Mouse (Mus musculus): ENCODE results near the gene Apol8. TPM values are rescaled to one million over a fixed set of nuclear protein-coding genes. Genes with fewer than 3 reads are reported as not detected.

The Apol8 gene
- polyA plus RNA-seq (2016; fragmentation: Nextera tagmentation; extraction: Ambion mirVana), result 0.14 and 0.32 TPM in 2 replicates

DNA sequence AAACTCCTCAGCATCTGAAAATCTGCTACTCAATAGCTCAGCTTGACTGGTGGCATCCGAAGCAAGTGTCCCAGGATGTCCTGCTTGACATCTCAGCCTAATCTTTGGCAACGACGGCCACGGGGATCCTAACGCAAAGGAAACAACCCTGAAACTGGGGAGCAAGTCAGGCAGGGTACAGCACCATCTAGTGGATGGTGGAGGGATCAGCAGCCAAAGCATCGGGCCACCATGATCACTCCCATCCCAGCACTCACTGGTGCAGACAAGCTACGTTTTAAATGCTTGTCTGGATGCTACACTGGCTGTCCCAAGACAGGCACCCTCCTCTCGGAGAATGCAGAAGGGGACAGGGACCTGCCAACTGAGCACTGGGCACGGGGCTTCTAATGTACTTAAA is at the start of gene Apol8:
TSS of gene Apol8 (minus strand) at position 156 of the 400 bp plus-strand sequence.
- DNase-seq (ENCODE audit: low spot score), result peak; percentile 70
- no peak within 1 kb of the TSS for H3K4me3 ChIP-seq
- no peaks in the 10 kb centered on the region for H3K9me3 ChIP-seq
- H3K27me3 ChIP-seq (replicated peaks; ENCODE audit: low read depth, poor library complexity, severe bottlenecking), result no peaks in the 10 kb centered on the region
- 7% methylated on average over 9 of the region's 9 CpGs for WGBS
- peaks cover 29% of the 10 kb centered on the region for H3K36me3 ChIP-seq (replicated peaks)
- 0 out of 2 replicates have a peak, but pooled peaks cover 6% of the 10 kb centered on the region for H3K4me1 ChIP-seq
- H3K27ac ChIP-seq (replicated peaks), result no peak within 1 kb of the TSS

DNA sequence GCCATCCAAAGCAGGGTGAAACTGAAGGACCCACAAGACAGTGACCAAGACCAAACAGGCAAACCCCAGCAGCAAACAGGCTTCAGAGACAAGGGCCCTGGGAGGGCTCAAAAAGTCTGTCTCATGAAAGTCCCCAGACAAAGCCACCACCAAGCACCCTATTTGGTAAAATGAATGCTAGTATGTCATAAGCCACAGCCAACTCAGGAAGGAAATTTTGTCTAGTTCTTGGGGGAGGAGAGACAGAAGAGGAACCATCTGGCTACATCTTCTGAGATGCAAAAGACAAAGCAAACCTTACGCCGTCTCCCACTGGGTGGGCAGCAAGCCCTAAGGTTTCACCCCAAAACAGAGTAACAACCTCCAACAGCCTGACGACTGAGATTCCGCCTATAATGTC is 48.9 kb upstream of the Apol8 start:
- H3K36me3 ChIP-seq (replicated peaks), result peaks cover 99% of the 10 kb centered on the region
- H3K4me1 ChIP-seq, result peaks cover 46% of the 10 kb centered on the region
- 89% methylated on average over 4 of the region's 4 CpGs for WGBS
- H3K4me3 ChIP-seq, result no peak overlapping the region
- H3K27ac ChIP-seq (replicated peaks), result no peak overlapping the region
- no peaks in the 10 kb centered on the region for H3K27me3 ChIP-seq (replicated peaks; ENCODE audit: low read depth, poor library complexity, severe bottlenecking)
- H3K9me3 ChIP-seq, result no peaks in the 10 kb centered on the region
- no peak for DNase-seq (ENCODE audit: low spot score)

GRCm38 (mm10) chr15:77804949-77805348 is 48.1 kb upstream of the Apol8 start:
- Histone ChIP-seq H3K27ac (replicated peaks) (peak overlapping the region; percentile 40; the same call in 1 of the 2 replicates), H3K4me3 (no peak overlapping the region), H3K4me1 (peaks cover 47% of the 10 kb centered on the region), H3K36me3 (replicated peaks) (peaks cover 96% of the 10 kb centered on the region), H3K9me3 (no peaks in the 10 kb centered on the region), H3K27me3 (replicated peaks; ENCODE audit: low read depth, poor library complexity, severe bottlenecking) (no peaks in the 10 kb centered on the region)
- no peak for DNase-seq (ENCODE audit: low spot score)
- 78% methylated on average over 9 of the region's 9 CpGs for WGBS

DNA sequence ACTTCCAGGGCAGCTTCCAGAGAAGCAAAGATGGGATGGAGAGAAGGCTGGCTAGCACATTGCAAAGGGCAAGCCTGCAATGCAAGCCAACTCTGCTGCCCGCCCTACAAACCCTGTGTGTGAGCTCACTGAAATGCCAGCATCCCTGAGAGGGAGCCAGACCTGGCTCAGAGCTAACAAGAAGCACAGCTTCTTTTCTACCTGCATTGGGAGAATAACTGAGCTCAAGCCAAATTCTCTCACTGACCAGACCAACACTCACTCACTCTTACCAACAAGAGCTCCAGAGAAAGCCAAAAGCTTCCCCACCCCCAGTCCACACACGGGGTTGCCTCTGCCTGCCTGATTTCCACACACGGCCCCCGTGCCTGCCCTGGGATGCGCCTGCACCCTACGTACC is 47.7 kb upstream of the Apol8 start:
- WGBS, result 85% methylated on average over 6 of the region's 6 CpGs
- Histone ChIP-seq H3K4me3 (no peak overlapping the region), H3K36me3 (replicated peaks) (peaks cover 91% of the 10 kb centered on the region), H3K27me3 (replicated peaks; ENCODE audit: low read depth, poor library complexity, severe bottlenecking) (no peaks in the 10 kb centered on the region), H3K4me1 (peaks cover 52% of the 10 kb centered on the region), H3K27ac (replicated peaks) (peak overlapping the region; percentile 40), H3K9me3 (no peaks in the 10 kb centered on the region)
- no peak for DNase-seq (ENCODE audit: low spot score)

DNA sequence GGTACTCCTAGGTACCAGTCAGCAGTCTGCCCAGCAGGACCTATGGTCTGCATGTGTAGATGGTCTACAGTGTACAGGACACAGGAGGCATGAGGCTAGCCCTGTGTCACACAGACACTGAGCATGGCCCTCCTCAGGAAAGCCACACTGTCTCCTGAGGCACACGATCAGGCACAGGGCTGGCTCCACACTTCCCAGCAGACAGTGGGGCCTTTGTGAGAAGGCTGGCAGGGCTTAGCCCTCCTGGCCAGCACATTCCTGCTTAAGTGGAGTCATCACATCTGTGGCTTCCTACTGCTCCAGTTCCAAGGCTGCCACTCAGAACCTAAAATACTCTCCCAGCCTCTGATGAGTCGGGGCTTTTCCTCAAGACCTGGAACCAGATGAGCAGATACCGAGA is 46.9 kb upstream of the Apol8 start:
- WGBS, result 39% methylated on average over 3 of the region's 3 CpGs
- Histone ChIP-seq H3K9me3 (no peaks in the 10 kb centered on the region), H3K27ac (replicated peaks) (peak overlapping the region; percentile 66), H3K36me3 (replicated peaks) (peaks cover 85% of the 10 kb centered on the region), H3K4me3 (no peak overlapping the region), H3K27me3 (replicated peaks; ENCODE audit: low read depth, poor library complexity, severe bottlenecking) (no peaks in the 10 kb centered on the region), H3K4me1 (peaks cover 59% of the 10 kb centered on the region)
- DNase-seq (ENCODE audit: low spot score), result no peak

DNA sequence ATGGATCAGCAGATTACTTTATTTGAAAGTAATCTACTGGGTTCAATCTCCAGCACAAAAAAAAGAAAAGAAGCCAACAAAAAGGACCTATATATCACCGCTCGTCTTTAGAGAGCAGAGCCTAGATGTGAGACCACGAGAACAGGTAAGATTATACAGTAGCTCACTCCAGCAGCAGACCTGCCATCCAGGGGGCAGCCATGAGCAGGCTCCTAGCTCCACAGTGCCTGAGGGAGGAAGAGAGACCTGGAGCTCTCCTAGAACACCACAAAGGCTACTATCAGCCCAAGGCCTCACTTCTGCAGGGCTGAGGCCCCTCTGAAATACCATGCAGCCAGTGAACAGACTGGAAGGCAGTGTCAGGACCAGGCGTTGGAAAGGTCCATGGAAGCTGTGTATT is 46.2 kb upstream of the Apol8 start:
- H3K9me3 ChIP-seq, result no peaks in the 10 kb centered on the region
- no peak overlapping the region for H3K4me3 ChIP-seq
- peaks cover 78% of the 10 kb centered on the region for H3K36me3 ChIP-seq (replicated peaks)
- H3K27me3 ChIP-seq (replicated peaks; ENCODE audit: low read depth, poor library complexity, severe bottlenecking), result no peaks in the 10 kb centered on the region
- 85% methylated on average over 4 of the region's 4 CpGs for WGBS
- no peak for DNase-seq (ENCODE audit: low spot score)
- H3K27ac ChIP-seq (replicated peaks), result peak overlapping the region; percentile 66
- H3K4me1 ChIP-seq, result peaks cover 66% of the 10 kb centered on the region

- Histone ChIP-seq H3K27ac (replicated peaks) (peak overlapping the region; percentile 86), H3K36me3 (replicated peaks) (peaks cover 78% of the 10 kb centered on the region), H3K27me3 (replicated peaks; ENCODE audit: low read depth, poor library complexity, severe bottlenecking) (no peaks in the 10 kb centered on the region), H3K4me3 (no peak overlapping the region), H3K4me1 (peaks cover 80% of the 10 kb centered on the region), H3K9me3 (no peaks in the 10 kb centered on the region)
- 76% methylated on average over 4 of the region's 4 CpGs for WGBS
- DNase-seq (ENCODE audit: low spot score), result no peak
These were observed 44.4 kb upstream of the Apol8 start for GRCm38 (mm10) chr15:77801188-77801587.

GRCm38 (mm10) chr15:77800511-77800910 is 43.7 kb upstream of the Apol8 start:
- Histone ChIP-seq H3K36me3 (replicated peaks) (peaks cover 78% of the 10 kb centered on the region), H3K4me3 (0 out of 2 replicates have a peak overlapping the region, but pooled peaks have one; percentile 2), H3K27me3 (replicated peaks; ENCODE audit: low read depth, poor library complexity, severe bottlenecking) (no peaks in the 10 kb centered on the region), H3K27ac (replicated peaks) (peak overlapping the region; percentile 86), H3K9me3 (no peaks in the 10 kb centered on the region), H3K4me1 (peaks cover 76% of the 10 kb centered on the region)
- DNase-seq (ENCODE audit: low spot score), result no peak

GRCm38 (mm10) chr15:77799491-77800474 is 43.0 kb upstream of the Apol8 start:
- no peak overlapping the region for H3K4me3 ChIP-seq
- peaks cover 78% of the 10 kb centered on the region for H3K36me3 ChIP-seq (replicated peaks)
- H3K27ac ChIP-seq (replicated peaks), result peak overlapping the region; percentile 86
- no peaks in the 10 kb centered on the region for H3K9me3 ChIP-seq
- H3K4me1 ChIP-seq, result peaks cover 71% of the 10 kb centered on the region
- no peak for DNase-seq (ENCODE audit: low spot score)
- WGBS, result 80% methylated on average over 8 of the region's 8 CpGs
- H3K27me3 ChIP-seq (replicated peaks; ENCODE audit: low read depth, poor library complexity, severe bottlenecking), result no peaks in the 10 kb centered on the region

- H3K9me3 ChIP-seq, result no peaks in the 10 kb centered on the region
- H3K27me3 ChIP-seq (replicated peaks; ENCODE audit: low read depth, poor library complexity, severe bottlenecking), result no peaks in the 10 kb centered on the region
- no peak overlapping the region for H3K4me3 ChIP-seq
- DNase-seq (ENCODE audit: low spot score), result peak; percentile 85
- peaks cover 62% of the 10 kb centered on the region for H3K4me1 ChIP-seq
- H3K27ac ChIP-seq (replicated peaks), result peak overlapping the region; percentile 86
- peaks cover 78% of the 10 kb centered on the region for H3K36me3 ChIP-seq (replicated peaks)
- 14% methylated on average over 14 of the region's 14 CpGs for WGBS
These were observed 42.1 kb upstream of the Apol8 start for GRCm38 (mm10) chr15:77798664-77799490.

- Histone ChIP-seq H3K4me1 (peaks cover 52% of the 10 kb centered on the region), H3K9me3 (no peaks in the 10 kb centered on the region), H3K27ac (replicated peaks) (peak overlapping the region; percentile 86), H3K36me3 (replicated peaks) (peaks cover 78% of the 10 kb centered on the region), H3K4me3 (no peak overlapping the region), H3K27me3 (replicated peaks; ENCODE audit: low read depth, poor library complexity, severe bottlenecking) (no peaks in the 10 kb centered on the region)
- DNase-seq (ENCODE audit: low spot score), result no peak
- 87% methylated on average over 14 of the region's 14 CpGs for WGBS
These were observed 41.0 kb upstream of the Apol8 start for GRCm38 (mm10) chr15:77797609-77798411.
